Mouse (Mus musculus) heart, embryonic 14.5 days (tissue): ENCODE measurements around the gene Ccdc13. TPM values are rescaled to one million over a fixed set of nuclear protein-coding genes. Genes with fewer than 3 reads are reported as not detected.

Experiments used
- ATAC-seq: fragments of 200-750 bp; cut with Nextera tagmentation; 2 replicates; pipeline ENCODE4 v1.8.0; 2017; ENCODE audit warnings: low read depth, moderate TSS enrichment; ENCODE audit not compliant: insufficient number of reproducible peaks, insufficient read depth, low FRiP score
- H3K27ac ChIP-seq, 2 experiments: fragments of 200-500 bp in 1 of 2; fragments of 300-500 bp in 1 of 2; sonication (generic) in 1 of 2; replicated peaks in 1 of 2; 2 replicates each; pipeline ENCODE4 v1.5.1; 2012 to 2014; ENCODE audit warnings: low read depth in 2 of 2, low read length in 2 of 2, control low read depth in 1 of 2, mild to moderate bottlenecking in 1 of 2, mixed read lengths in 1 of 2; ENCODE audit not compliant: control insufficient read depth in 1 of 2, insufficient read depth in 1 of 2
- H3K27me3 ChIP-seq: fragments of 300-500 bp; sonication (generic); 2 replicates; pipeline ENCODE4 v1.6.1; 2014; ENCODE audit warnings: mild to moderate bottlenecking, low read length, control low read depth; ENCODE audit not compliant: control insufficient read depth, insufficient read depth
- H3K36me3 ChIP-seq: fragments of 300-500 bp; sonication (generic); 2 replicates; pipeline ENCODE4 v1.6.1; 2014; ENCODE audit warnings: mild to moderate bottlenecking, control low read depth, low read length, mixed read lengths; ENCODE audit not compliant: control insufficient read depth, insufficient read depth
- H3K4me1 ChIP-seq, 2 experiments: fragments of 200-500 bp in 1 of 2; fragments of 300-500 bp in 1 of 2; sonication (generic) in 1 of 2; 2 replicates each; pipeline ENCODE4 v1.6.1; 2012 to 2014; ENCODE audit warnings: low read length in 2 of 2, control low read depth in 1 of 2, mixed read lengths in 1 of 2; ENCODE audit not compliant: control insufficient read depth in 2 of 2, insufficient read depth in 2 of 2
- H3K4me2 ChIP-seq: fragments of 300-500 bp; sonication (generic); 2 replicates; pipeline ENCODE4 v1.6.1; 2014; ENCODE audit warnings: mild to moderate bottlenecking, low read length
- H3K4me3 ChIP-seq, 2 experiments: fragments of 200-500 bp in 1 of 2; fragments of 300-500 bp in 1 of 2; sonication (generic) in 1 of 2; 2 replicates each; pipeline ENCODE4 v1.5.1; 2012 to 2014; ENCODE audit warnings: low read length in 2 of 2, mild to moderate bottlenecking in 2 of 2, control low read depth in 1 of 2, low read depth in 1 of 2, moderate library complexity in 1 of 2; ENCODE audit not compliant: control insufficient read depth in 1 of 2, insufficient read depth in 1 of 2
- H3K9ac ChIP-seq: fragments of 300-500 bp; sonication (generic); 2 replicates; pipeline ENCODE4 v1.6.1; 2014; ENCODE audit warnings: mild to moderate bottlenecking, low read length
- H3K9me3 ChIP-seq: fragments of 300-500 bp; sonication (generic); 2 replicates; pipeline ENCODE4 v1.6.1; 2016; ENCODE audit warnings: low read length, control low read depth; ENCODE audit not compliant: control insufficient read depth
- whole genome bisulfite sequencing: fragments of 180-500 bp; shearing (Covaris S2); extraction: QIAGEN DNeasy Blood & Tissue Kit; methylation state at CpG from one replicate; pipeline ENCODE4 v1.1.7; 2014; 5-methylcytosine and 5-hydroxymethylcytosine counted together
- polyA plus RNA-seq: library from polyadenylated mRNA; unstranded; fragments of >200 nt; fragmentation: Nextera tagmentation; extraction: Ambion mirVana; gene quantifications from 2 replicates; pipeline ENCODE4 v1.2.1, GENCODE M21; 2014

The Ccdc13 gene
- polyA plus RNA-seq, 1 experiment from 2014 or later: 0.27 TPM

DNA sequence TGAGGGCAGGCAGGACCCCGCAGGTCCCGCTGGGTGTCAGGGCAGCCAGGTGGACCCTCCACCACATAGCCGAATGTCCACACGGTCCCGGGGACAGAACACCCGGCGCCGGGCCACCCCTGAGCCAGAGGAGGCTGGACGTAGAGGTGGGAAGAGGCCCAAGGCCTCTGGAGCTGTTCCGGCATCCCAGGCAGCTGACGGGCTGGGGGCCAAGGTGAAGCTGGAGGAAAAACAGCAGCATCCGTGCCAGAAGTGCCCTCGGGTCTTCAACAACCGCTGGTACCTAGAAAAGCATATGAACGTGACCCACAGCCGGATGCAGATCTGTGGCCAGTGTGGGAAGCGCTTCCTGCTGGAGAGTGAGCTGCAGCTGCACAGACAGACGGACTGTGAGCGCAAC is 75.5 kb downstream of the Ccdc13 start:
- no peak overlapping the region for H3K4me2 ChIP-seq
- no peaks in the 10 kb centered on the region for H3K9me3 ChIP-seq
- no peak overlapping the region for H3K9ac ChIP-seq
- H3K27me3 ChIP-seq: no peaks in the 10 kb centered on the region
- H3K36me3 ChIP-seq: peaks cover 65% of the 10 kb centered on the region
- H3K27ac ChIP-seq: no peak overlapping the region
- ATAC-seq: no peak
- 87% methylated on average over 19 of the region's 19 CpGs for WGBS
- H3K4me1 ChIP-seq: peaks cover 11 to 21% of the 10 kb centered on the region in 2 experiments
- no peak overlapping the region for H3K4me3 ChIP-seq

DNA sequence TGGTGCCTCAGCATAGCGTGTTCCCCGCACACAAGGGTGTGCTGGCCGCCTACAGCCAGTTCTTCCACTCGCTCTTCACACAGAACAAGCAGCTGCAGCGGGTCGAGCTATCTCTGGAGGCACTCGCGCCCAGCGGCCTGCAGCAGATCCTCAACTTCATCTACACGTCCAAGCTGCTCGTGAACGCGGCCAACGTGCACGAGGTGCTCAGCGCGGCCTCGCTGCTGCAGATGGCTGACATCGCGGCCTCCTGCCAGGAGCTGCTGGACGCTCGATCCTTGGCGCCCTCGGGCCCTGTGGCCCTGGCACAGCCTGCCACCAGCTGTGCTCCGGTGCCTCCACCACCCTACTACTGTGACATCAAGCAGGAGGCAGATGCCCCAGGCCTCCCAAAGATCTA is 76.5 kb downstream of the Ccdc13 start:
- Histone ChIP-seq H3K4me2 (no peak overlapping the region), H3K4me1 (peaks cover 15 to 30% of the 10 kb centered on the region in 2 experiments), H3K4me3 (no peak overlapping the region), H3K9ac (no peak overlapping the region), H3K36me3 (peaks cover 56% of the 10 kb centered on the region), H3K27ac (no peak overlapping the region), H3K9me3 (no peaks in the 10 kb centered on the region), H3K27me3 (no peaks in the 10 kb centered on the region)
- ATAC-seq: no peak
- WGBS: 84% methylated on average over 25 of the region's 25 CpGs

DNA sequence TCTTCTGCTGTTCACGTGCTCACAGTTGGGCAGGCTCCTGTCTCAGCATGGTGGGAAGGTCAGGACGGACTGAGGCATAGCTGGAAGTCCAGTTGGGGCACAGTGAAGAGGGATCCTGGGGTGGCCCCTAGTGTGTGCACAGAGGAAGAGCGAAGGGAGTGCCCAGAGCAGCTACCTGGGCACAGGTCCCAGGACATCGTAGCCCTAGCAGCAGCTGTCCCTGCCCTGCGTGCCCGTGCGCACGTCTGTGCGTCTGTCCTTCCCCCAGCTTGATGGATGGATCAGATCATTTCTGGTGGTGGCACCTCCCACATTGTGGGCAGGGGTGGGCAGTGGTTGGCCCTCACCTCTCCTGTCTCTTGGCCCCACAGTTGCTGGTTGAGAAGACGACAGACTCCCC is 77.0 kb downstream of the Ccdc13 start:
- Histone ChIP-seq H3K36me3 (peaks cover 51% of the 10 kb centered on the region), H3K9me3 (no peaks in the 10 kb centered on the region), H3K4me2 (no peak overlapping the region), H3K27ac (no peak overlapping the region), H3K4me3 (no peak overlapping the region), H3K4me1 (peaks cover 15 to 30% of the 10 kb centered on the region in 2 experiments), H3K9ac (peak overlapping the region; percentile 9; the same call in 1 of the 2 replicates), H3K27me3 (no peaks in the 10 kb centered on the region)
- ATAC-seq: no peak
- WGBS: 88% methylated on average over 10 of the region's 10 CpGs

DNA sequence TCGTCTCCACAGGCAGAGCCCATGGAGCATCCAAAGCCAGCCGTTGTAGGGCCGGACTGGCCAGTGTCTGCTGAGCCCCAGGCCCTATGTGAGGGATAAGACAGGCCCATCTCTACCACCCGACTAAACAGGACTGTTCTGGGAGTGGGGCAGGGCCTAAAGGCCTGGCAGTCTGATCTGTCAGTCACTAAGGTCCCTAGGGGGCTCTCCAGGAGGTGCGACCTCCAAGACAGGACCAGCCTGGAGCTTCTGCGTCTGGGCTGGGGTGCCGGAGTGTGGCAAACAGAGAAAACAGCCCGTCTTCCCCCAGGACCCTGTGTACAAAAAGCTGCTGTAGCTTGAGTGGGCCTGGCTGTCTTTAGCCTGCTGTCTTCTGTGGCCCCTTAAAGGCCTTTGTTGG is 77.5 kb downstream of the Ccdc13 start:
- H3K9me3 ChIP-seq: no peaks in the 10 kb centered on the region
- H3K27ac ChIP-seq: no peak overlapping the region
- no peak overlapping the region for H3K4me2 ChIP-seq
- H3K9ac ChIP-seq: peak overlapping the region; percentile 9; the same call in 1 of the 2 replicates
- peaks cover 49% of the 10 kb centered on the region for H3K36me3 ChIP-seq
- WGBS: 57% methylated on average over 8 of the region's 8 CpGs
- no peaks in the 10 kb centered on the region for H3K27me3 ChIP-seq
- H3K4me1 ChIP-seq: peaks cover 15 to 30% of the 10 kb centered on the region in 2 experiments
- no peak overlapping the region for H3K4me3 ChIP-seq
- ATAC-seq: no peak

- peaks cover 15 to 30% of the 10 kb centered on the region in 2 experiments for H3K4me1 ChIP-seq
- 70% methylated on average over 10 of the region's 10 CpGs for WGBS
- H3K9ac ChIP-seq: peak overlapping the region; percentile 97
- H3K9me3 ChIP-seq: no peaks in the 10 kb centered on the region
- H3K27ac ChIP-seq: 0 out of 4 replicates have a peak overlapping the region, but pooled peaks of 1 of the 2 experiments have one; percentile 97
- peak overlapping the region; percentile 83 to 86 for H3K4me3 ChIP-seq
- peaks cover 48% of the 10 kb centered on the region for H3K36me3 ChIP-seq
- H3K4me2 ChIP-seq: peak overlapping the region; percentile 78
- ATAC-seq: no peak
- no peaks in the 10 kb centered on the region for H3K27me3 ChIP-seq
Measured at GRCm38 (mm10) chr9:121761091-121761665, 78.1 kb downstream of the Ccdc13 start.

- ATAC-seq: peak; percentile 76
- WGBS: 3% methylated on average over 41 of the region's 43 CpGs
- Histone ChIP-seq H3K9ac (peak overlapping the region; percentile 97), H3K27ac (peak overlapping the region; percentile 86 to 97), H3K27me3 (no peaks in the 10 kb centered on the region), H3K4me2 (peak overlapping the region; percentile 78), H3K4me3 (peak overlapping the region; percentile 83 to 86), H3K9me3 (no peaks in the 10 kb centered on the region), H3K36me3 (peaks cover 48% of the 10 kb centered on the region), H3K4me1 (peaks cover 15 to 30% of the 10 kb centered on the region in 2 experiments)
Measured at GRCm38 (mm10) chr9:121760271-121761090, 78.8 kb downstream of the Ccdc13 start.

DNA sequence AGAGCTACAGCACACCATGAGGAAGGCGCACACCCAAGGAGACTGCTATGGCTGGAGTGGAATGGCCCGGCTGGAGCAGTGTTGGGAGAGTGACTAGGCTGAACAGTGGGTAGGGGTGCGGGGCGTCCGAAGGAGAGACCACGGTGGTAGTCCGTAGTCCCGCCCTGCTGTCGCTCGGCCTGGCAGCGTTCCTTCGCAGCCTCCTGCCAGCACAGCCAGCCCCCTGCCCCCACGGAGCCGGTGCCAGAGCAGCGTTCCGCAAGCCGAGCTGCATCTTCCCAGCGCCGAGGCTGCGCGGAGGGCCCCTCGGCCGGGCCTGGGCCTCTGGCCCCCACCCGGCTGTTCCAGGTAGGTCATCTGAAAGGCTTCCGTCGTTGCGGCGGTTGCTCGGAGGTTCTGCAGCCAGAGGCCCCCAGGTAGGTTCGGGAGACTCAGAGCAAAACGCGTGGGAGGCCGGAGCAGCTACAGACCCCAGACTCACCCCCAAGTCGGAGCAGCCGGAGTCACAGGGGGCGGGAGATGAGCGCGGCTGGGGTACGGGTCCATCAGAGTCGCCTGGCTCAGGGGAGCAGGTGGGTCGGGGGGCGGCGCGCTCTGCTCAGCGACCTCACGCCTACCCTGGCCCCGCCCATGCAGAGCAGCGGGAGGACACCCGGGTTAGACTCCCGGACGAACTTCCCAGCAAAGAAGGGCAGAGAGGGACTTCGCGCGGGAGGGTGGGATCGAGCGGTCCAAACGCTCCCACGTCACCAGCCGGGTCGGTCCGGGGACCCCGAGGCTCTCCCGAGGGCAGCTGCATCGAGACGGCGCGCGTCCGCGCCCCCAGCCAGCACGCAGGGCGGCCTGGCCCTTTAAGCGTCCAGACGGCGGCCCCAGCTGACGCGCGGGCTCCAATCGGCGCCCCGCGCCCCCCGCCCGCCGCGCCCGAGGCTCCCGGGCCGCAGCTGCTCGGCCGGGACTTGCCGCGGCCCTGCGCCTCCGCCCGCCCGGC is 79.9 kb downstream of the Ccdc13 start, which contains the start of gene Zfp651:
Zfp651 (plus strand) TSS at position 240 of the 991 bp plus-strand sequence.
- H3K36me3 ChIP-seq: peaks cover 48% of the 10 kb centered on the region
- H3K9ac ChIP-seq: peak within 1 kb of the TSS; percentile 97
- peaks cover 15 to 30% of the 10 kb centered on the region in 2 experiments for H3K4me1 ChIP-seq
- H3K4me2 ChIP-seq: peak within 1 kb of the TSS; percentile 78
- H3K27me3 ChIP-seq: no peaks in the 10 kb centered on the region
- H3K9me3 ChIP-seq: no peaks in the 10 kb centered on the region
- ATAC-seq: peak; percentile 74
- under 1% methylated on average over 83 of the region's 97 CpGs for WGBS
- H3K4me3 ChIP-seq: peak within 1 kb of the TSS; percentile 83 to 86
- H3K27ac ChIP-seq: peak within 1 kb of the TSS; percentile 86 to 97
